Mouse (Mus musculus): Measurements from ENCODE around the gene Rims1. TPM values are rescaled to one million over a fixed set of nuclear protein-coding genes. Genes with fewer than 3 reads are reported as not detected.

Gene Rims1
- polyA plus RNA-seq, 1 experiment from 2014 or later: 8.9 TPM

- DNase-seq (ENCODE audit: low spot score): no peak
- no peaks in the 10 kb centered on the region for H3K9me3 ChIP-seq (ENCODE audit: control insufficient read depth, low read length)
- ATAC-seq (replicated peaks; ENCODE audit: low FRiP score, low TSS enrichment, low read depth): no peak
- peaks cover 6% of the 10 kb centered on the region for H3K4me1 ChIP-seq (replicated peaks; ENCODE audit: control insufficient read depth, insufficient read depth, low read length)
- no peak overlapping the region for H3K4me3 ChIP-seq (ENCODE audit: low read depth, low read length)
- WGBS: 86% methylated on average over 6 of the region's 6 CpGs
- H3K27ac ChIP-seq (ENCODE audit: low read depth): no peak overlapping the region
- no peak overlapping the region for H3K4me2 ChIP-seq (ENCODE audit: low read length)
- H3K36me3 ChIP-seq (ENCODE audit: control insufficient read depth, insufficient read depth, low read length): no peaks in the 10 kb centered on the region
- no peak overlapping the region for H3K9ac ChIP-seq (ENCODE audit: low read length)
- H3K27me3 ChIP-seq (replicated peaks; ENCODE audit: control insufficient read depth, insufficient read depth, low read length): no peaks in the 10 kb centered on the region
Measured at GRCm38 (mm10) chr1:22631991-22632390, 173.8 kb downstream of the Rims1 start.

DNA sequence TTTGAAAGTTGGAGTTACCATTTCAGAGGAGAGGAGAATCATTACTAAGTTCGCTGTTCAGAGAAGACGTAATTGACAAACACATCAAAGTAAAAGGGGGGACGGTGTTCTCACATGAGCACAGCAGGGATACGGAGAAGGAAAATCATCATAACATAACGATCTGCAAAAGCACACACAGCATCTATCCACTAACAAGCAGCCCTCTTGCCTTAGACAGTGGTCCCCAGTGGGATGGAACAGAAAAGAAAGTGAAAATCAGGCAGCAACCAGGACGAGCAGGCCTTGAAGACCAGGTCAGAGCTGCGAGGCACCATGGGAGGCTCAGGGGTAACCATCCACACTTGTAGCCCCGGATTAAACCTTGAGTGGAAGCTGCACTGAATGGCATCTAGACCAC lies 176.8 kb downstream of the Rims1 start:
- Histone ChIP-seq H3K9me3 (ENCODE audit: control insufficient read depth, low read length) (no peaks in the 10 kb centered on the region), H3K27me3 (replicated peaks; ENCODE audit: control insufficient read depth, insufficient read depth, low read length) (no peaks in the 10 kb centered on the region), H3K36me3 (ENCODE audit: control insufficient read depth, insufficient read depth, low read length) (no peaks in the 10 kb centered on the region), H3K4me2 (ENCODE audit: low read length) (no peak overlapping the region), H3K4me3 (ENCODE audit: low read depth, low read length) (no peak overlapping the region), H3K9ac (ENCODE audit: low read length) (no peak overlapping the region), H3K27ac (ENCODE audit: low read depth) (no peak overlapping the region), H3K4me1 (replicated peaks; ENCODE audit: control insufficient read depth, insufficient read depth, low read length) (peaks cover 6% of the 10 kb centered on the region)
- 82% methylated on average over 8 of the region's 8 CpGs for WGBS
- ATAC-seq (replicated peaks; ENCODE audit: low FRiP score, low TSS enrichment, low read depth) (no peak), DNase-seq (ENCODE audit: low spot score) (no peak)

DNA sequence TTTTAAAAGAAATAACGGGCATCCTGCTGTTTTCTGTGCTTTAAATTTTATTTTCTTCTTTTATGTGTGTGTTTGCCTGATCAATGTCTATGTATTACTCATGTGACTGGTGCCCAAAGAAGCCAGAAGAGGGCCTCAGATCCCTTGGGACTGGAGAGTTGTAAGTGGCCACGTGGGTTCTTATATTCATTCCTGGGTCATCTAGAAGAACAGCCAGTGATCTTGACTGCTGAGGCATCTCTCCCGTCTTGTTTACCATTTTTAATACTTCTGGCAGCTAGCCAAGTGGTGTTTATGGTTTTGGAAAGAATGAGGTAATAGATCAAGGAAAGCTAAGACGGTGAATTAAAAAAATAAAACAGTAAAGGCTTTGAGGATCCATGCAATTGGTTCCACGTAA lies 178.8 kb downstream of the Rims1 start:
- H3K9ac ChIP-seq (ENCODE audit: low read length): no peak overlapping the region
- DNase-seq (ENCODE audit: low spot score): no peak
- H3K4me1 ChIP-seq (replicated peaks; ENCODE audit: control insufficient read depth, insufficient read depth, low read length): peaks cover 6% of the 10 kb centered on the region
- no peak overlapping the region for H3K4me3 ChIP-seq (ENCODE audit: low read depth, low read length)
- 24% methylated on average over 5 of the region's 5 CpGs for WGBS
- 0 out of 2 replicates have a peak, but pooled peaks have one; percentile 62 for ATAC-seq (replicated peaks; ENCODE audit: low FRiP score, low TSS enrichment, low read depth)
- H3K9me3 ChIP-seq (ENCODE audit: control insufficient read depth, low read length): no peaks in the 10 kb centered on the region
- no peaks in the 10 kb centered on the region for H3K36me3 ChIP-seq (ENCODE audit: control insufficient read depth, insufficient read depth, low read length)
- no peaks in the 10 kb centered on the region for H3K27me3 ChIP-seq (replicated peaks; ENCODE audit: control insufficient read depth, insufficient read depth, low read length)
- no peak overlapping the region for H3K4me2 ChIP-seq (ENCODE audit: low read length)
- H3K27ac ChIP-seq (ENCODE audit: low read depth): no peak overlapping the region

GRCm38 (mm10) chr1:22626295-22626694 lies 179.5 kb downstream of the Rims1 start:
- Histone ChIP-seq H3K36me3 (ENCODE audit: control insufficient read depth, insufficient read depth, low read length) (no peaks in the 10 kb centered on the region), H3K4me1 (replicated peaks; ENCODE audit: control insufficient read depth, insufficient read depth, low read length) (peaks cover 6% of the 10 kb centered on the region), H3K27me3 (replicated peaks; ENCODE audit: control insufficient read depth, insufficient read depth, low read length) (no peaks in the 10 kb centered on the region), H3K4me2 (ENCODE audit: low read length) (no peak overlapping the region), H3K4me3 (ENCODE audit: low read depth, low read length) (no peak overlapping the region), H3K27ac (ENCODE audit: low read depth) (no peak overlapping the region), H3K9ac (ENCODE audit: low read length) (no peak overlapping the region), H3K9me3 (ENCODE audit: control insufficient read depth, low read length) (no peaks in the 10 kb centered on the region)
- 57% methylated on average over 3 of the region's 3 CpGs for WGBS
- no peak for ATAC-seq (replicated peaks; ENCODE audit: low FRiP score, low TSS enrichment, low read depth)
- DNase-seq (ENCODE audit: low spot score): no peak

DNA sequence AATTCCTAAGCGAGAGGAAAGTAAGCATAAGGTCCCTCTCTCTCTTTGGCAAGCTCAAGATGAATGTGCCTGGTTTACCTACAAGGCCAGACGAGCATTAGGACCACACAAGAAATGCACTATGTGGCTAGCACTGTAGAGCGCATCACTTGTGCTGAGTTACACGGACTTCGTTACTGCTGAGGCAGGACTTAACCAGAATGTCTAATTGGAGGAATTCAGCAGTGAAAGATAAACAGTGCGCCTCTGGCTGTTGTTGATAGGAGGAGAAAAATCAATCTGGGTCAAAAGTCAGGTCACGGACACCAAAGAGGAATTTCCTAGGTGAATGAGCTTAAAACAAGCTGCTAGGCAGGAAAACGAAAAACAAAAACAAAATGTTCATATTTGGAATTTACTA lies 185.0 kb downstream of the Rims1 start:
- ATAC-seq (replicated peaks; ENCODE audit: low FRiP score, low TSS enrichment, low read depth) (no peak), DNase-seq (ENCODE audit: low spot score) (no peak)
- H3K9me3 ChIP-seq (ENCODE audit: control insufficient read depth, low read length): 0 out of 2 replicates have a peak, but pooled peaks cover 2% of the 10 kb centered on the region
- H3K4me3 ChIP-seq (ENCODE audit: low read depth, low read length): no peak overlapping the region
- no peaks in the 10 kb centered on the region for H3K36me3 ChIP-seq (ENCODE audit: control insufficient read depth, insufficient read depth, low read length)
- H3K4me2 ChIP-seq (ENCODE audit: low read length): no peak overlapping the region
- H3K27ac ChIP-seq (ENCODE audit: low read depth): no peak overlapping the region
- H3K9ac ChIP-seq (ENCODE audit: low read length): no peak overlapping the region
- WGBS: 47% methylated on average over 8 of the region's 8 CpGs
- H3K27me3 ChIP-seq (replicated peaks; ENCODE audit: control insufficient read depth, insufficient read depth, low read length): no peaks in the 10 kb centered on the region
- no peaks in the 10 kb centered on the region for H3K4me1 ChIP-seq (replicated peaks; ENCODE audit: control insufficient read depth, insufficient read depth, low read length)

GRCm38 (mm10) chr1:22615601-22616000 lies 190.2 kb downstream of the Rims1 start:
- ATAC-seq (replicated peaks; ENCODE audit: low FRiP score, low TSS enrichment, low read depth) (no peak), DNase-seq (ENCODE audit: low spot score) (no peak)
- no peaks in the 10 kb centered on the region for H3K36me3 ChIP-seq (ENCODE audit: control insufficient read depth, insufficient read depth, low read length)
- H3K4me3 ChIP-seq (ENCODE audit: low read depth, low read length): no peak overlapping the region
- 73% methylated on average over 4 of the region's 4 CpGs for WGBS
- H3K9ac ChIP-seq (ENCODE audit: low read length): no peak overlapping the region
- H3K27ac ChIP-seq (ENCODE audit: low read depth): no peak overlapping the region
- H3K4me2 ChIP-seq (ENCODE audit: low read length): no peak overlapping the region
- H3K4me1 ChIP-seq (replicated peaks; ENCODE audit: control insufficient read depth, insufficient read depth, low read length): no peaks in the 10 kb centered on the region
- H3K9me3 ChIP-seq (ENCODE audit: control insufficient read depth, low read length): 0 out of 2 replicates have a peak, but pooled peaks cover 2% of the 10 kb centered on the region
- no peaks in the 10 kb centered on the region for H3K27me3 ChIP-seq (replicated peaks; ENCODE audit: control insufficient read depth, insufficient read depth, low read length)

GRCm38 (mm10) chr1:22613609-22614008 lies 192.2 kb downstream of the Rims1 start:
- DNase-seq (ENCODE audit: low spot score): no peak
- 81% methylated on average over 3 of the region's 3 CpGs for WGBS
- Histone ChIP-seq H3K36me3 (ENCODE audit: control insufficient read depth, insufficient read depth, low read length) (no peaks in the 10 kb centered on the region), H3K27me3 (replicated peaks; ENCODE audit: control insufficient read depth, insufficient read depth, low read length) (no peaks in the 10 kb centered on the region), H3K4me1 (replicated peaks; ENCODE audit: control insufficient read depth, insufficient read depth, low read length) (no peaks in the 10 kb centered on the region), H3K4me3 (ENCODE audit: low read depth, low read length) (no peak overlapping the region), H3K9ac (ENCODE audit: low read length) (no peak overlapping the region), H3K9me3 (ENCODE audit: control insufficient read depth, low read length) (no peaks in the 10 kb centered on the region), H3K4me2 (ENCODE audit: low read length) (no peak overlapping the region), H3K27ac (ENCODE audit: low read depth) (no peak overlapping the region)
- no peak for ATAC-seq (replicated peaks; ENCODE audit: low FRiP score, low TSS enrichment, low read depth)

GRCm38 (mm10) chr1:22604329-22605044 lies 201.3 kb downstream of the Rims1 start:
- ATAC-seq (replicated peaks; ENCODE audit: low FRiP score, low TSS enrichment, low read depth) (no peak), DNase-seq (ENCODE audit: low spot score) (no peak)
- WGBS: 62% methylated on average over 18 of the region's 18 CpGs
- Histone ChIP-seq H3K27me3 (replicated peaks; ENCODE audit: control insufficient read depth, insufficient read depth, low read length) (no peaks in the 10 kb centered on the region), H3K36me3 (ENCODE audit: control insufficient read depth, insufficient read depth, low read length) (no peaks in the 10 kb centered on the region), H3K27ac (ENCODE audit: low read depth) (no peak overlapping the region), H3K4me1 (replicated peaks; ENCODE audit: control insufficient read depth, insufficient read depth, low read length) (no peaks in the 10 kb centered on the region), H3K4me3 (ENCODE audit: low read depth, low read length) (no peak overlapping the region), H3K9ac (ENCODE audit: low read length) (no peak overlapping the region), H3K9me3 (ENCODE audit: control insufficient read depth, low read length) (no peaks in the 10 kb centered on the region), H3K4me2 (ENCODE audit: low read length) (no peak overlapping the region)

DNA sequence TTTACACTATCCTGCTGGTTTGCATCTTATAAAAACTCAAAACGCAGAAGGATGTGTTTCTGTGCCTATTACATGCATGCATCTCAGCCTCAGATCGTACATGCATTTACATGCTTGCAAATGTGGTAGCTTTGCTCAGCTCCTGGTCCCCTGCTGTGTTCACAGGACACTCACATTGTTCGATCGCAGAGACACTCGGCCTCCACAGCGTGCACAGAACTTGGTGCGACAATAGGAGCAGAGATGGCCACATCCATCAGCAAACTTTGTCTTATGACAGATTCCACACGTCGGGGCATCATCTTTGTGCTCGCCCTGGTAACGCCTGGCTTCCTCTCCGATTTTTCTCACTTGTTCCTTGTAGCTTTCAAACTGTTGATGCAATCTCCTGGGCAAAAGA lies 209.6 kb downstream of the Rims1 start:
- WGBS: 74% methylated on average over 12 of the region's 12 CpGs
- no peak for DNase-seq (ENCODE audit: low spot score)
- Histone ChIP-seq H3K27ac (ENCODE audit: low read depth) (no peak overlapping the region), H3K4me3 (ENCODE audit: low read depth, low read length) (no peak overlapping the region), H3K9ac (ENCODE audit: low read length) (no peak overlapping the region), H3K9me3 (ENCODE audit: control insufficient read depth, low read length) (no peaks in the 10 kb centered on the region), H3K4me2 (ENCODE audit: low read length) (no peak overlapping the region), H3K36me3 (ENCODE audit: control insufficient read depth, insufficient read depth, low read length) (no peaks in the 10 kb centered on the region), H3K27me3 (replicated peaks; ENCODE audit: control insufficient read depth, insufficient read depth, low read length) (no peaks in the 10 kb centered on the region), H3K4me1 (replicated peaks; ENCODE audit: control insufficient read depth, insufficient read depth, low read length) (no peaks in the 10 kb centered on the region)
- no peak for ATAC-seq (replicated peaks; ENCODE audit: low FRiP score, low TSS enrichment, low read depth)

Data from intestine, embryonic 14.5 days (tissue).